Mouse (Mus musculus) adrenal gland, postnatal 14 days (tissue): ENCODE data around the gene Pyy. TPM values are rescaled to one million over a fixed set of nuclear protein-coding genes. Genes with fewer than 3 reads are reported as not detected.

Experiments
- DNase-seq: peaks from one replicate; pipeline ENCODE4 v3.0.0; 2021; ENCODE audit warnings: mixed read lengths
- total RNA-seq: library from RNA; stranded (reverse); gene quantifications from 2 replicates; pipeline ENCODE4 v1.2.3, GENCODE M21; 2021

Pyy gene
- total RNA-seq, 1 experiment from 2014 or later: not detected

GRCm38 (mm10) chr11:102089088-102089808 is 18.4 kb downstream of the Pyy start:
- DNase-seq: peak; percentile 73

- DNase-seq: peak; percentile 82
Observed at GRCm38 (mm10) chr11:102087931-102088898, 19.4 kb downstream of the Pyy start, which contains the start of gene Mpp2. Mpp2 (minus strand) TSS chr11:102088515.

GRCm38 (mm10) chr11:102087081-102087751 is 20.4 kb downstream of the Pyy start:
- peak; percentile 91 for DNase-seq

- peak; percentile 45 for DNase-seq
Observed at GRCm38 (mm10) chr11:102086331-102086730, 21.3 kb downstream of the Pyy start.

GRCm38 (mm10) chr11:102084159-102084558 is 23.5 kb downstream of the Pyy start:
- DNase-seq: no peak

GRCm38 (mm10) chr11:102083193-102083592 is 24.4 kb downstream of the Pyy start:
- DNase-seq: peak; percentile 48

- DNase-seq: peak; percentile 87
Observed at GRCm38 (mm10) chr11:102082322-102082721, 25.3 kb downstream of the Pyy start.

- no peak for DNase-seq
Observed at GRCm38 (mm10) chr11:102073722-102074121, 33.9 kb downstream of the Pyy start.

- no peak for DNase-seq
Observed at GRCm38 (mm10) chr11:102072729-102073128, 34.9 kb downstream of the Pyy start.

GRCm38 (mm10) chr11:102070426-102070825 is 37.2 kb downstream of the Pyy start:
- no peak for DNase-seq

GRCm38 (mm10) chr11:102069633-102070032 is 38.0 kb downstream of the Pyy start:
- DNase-seq: no peak

GRCm38 (mm10) chr11:102068969-102069368 is 38.7 kb downstream of the Pyy start:
- DNase-seq: no peak

GRCm38 (mm10) chr11:102063076-102063475 is 44.6 kb downstream of the Pyy start:
- DNase-seq: no peak

GRCm38 (mm10) chr11:102061941-102062473 is 45.6 kb downstream of the Pyy start:
- DNase-seq: no peak

- peak; percentile 86 for DNase-seq
Observed at GRCm38 (mm10) chr11:102061236-102061940, 46.2 kb downstream of the Pyy start.

Other genes starting within 250 kb of the Pyy start
- 8.4 and 9.2 TPM in 2 replicates for gene Meox1, start 213.5 kb downstream of the Pyy start, total RNA-seq
- 1.6 TPM in 1 of 2 replicates, not detected in the other for gene Sost, start 140.8 kb downstream of the Pyy start, total RNA-seq
- gene Cfap97d1, start 123.6 kb downstream of the Pyy start, total RNA-seq: not detected in 2 replicates
- gene Dusp3, start 120.8 kb downstream of the Pyy start, total RNA-seq: 100 and 103 TPM in 2 replicates
- gene Mpp3, start 79.4 kb downstream of the Pyy start, total RNA-seq: 9.0 and 14.8 TPM in 2 replicates
- 50.5 and 61.4 TPM in 2 replicates for gene Cd300lg, start 66.3 kb downstream of the Pyy start, total RNA-seq
- 8.6 and 10.1 TPM in 2 replicates for gene Mpp2, start 19.3 kb downstream of the Pyy start, total RNA-seq
- not detected in 2 replicates for gene Ppy, start 6.5 kb downstream of the Pyy start, total RNA-seq
- 0.60 and 5.8 TPM in 2 replicates for gene Nags, start 37.7 kb upstream of the Pyy start, total RNA-seq
- gene Tmem101, start 48.6 kb upstream of the Pyy start, total RNA-seq: 14.4 and 16.5 TPM in 2 replicates
- gene Lsm12, start 77.5 kb upstream of the Pyy start, total RNA-seq: 78.7 and 81.0 TPM in 2 replicates
- gene G6pc3, start 81.8 kb upstream of the Pyy start, total RNA-seq: 82.8 and 83.7 TPM in 2 replicates
- gene Hdac5, start 122.3 kb upstream of the Pyy start, total RNA-seq: 81.1 and 83.7 TPM in 2 replicates
- gene BC030867, start 141.1 kb upstream of the Pyy start, total RNA-seq: 1.7 and 2.3 TPM in 2 replicates
- 0.11 and 0.19 TPM in 2 replicates for gene Asb16, start 160.9 kb upstream of the Pyy start, total RNA-seq
- gene Tmub2, start 177.1 kb upstream of the Pyy start, total RNA-seq: 40.1 and 40.4 TPM in 2 replicates
- gene Atxn7l3, start 188.8 kb upstream of the Pyy start, total RNA-seq: 47.9 and 53.4 TPM in 2 replicates
- gene Ubtf, start 211.9 kb upstream of the Pyy start, total RNA-seq: 102 and 106 TPM in 2 replicates